Mouse (Mus musculus): ENCODE measurements around the gene Nkx2-4.

Nkx2-4 gene

GRCm38 (mm10) chr2:147085072-147085870 is at the start of gene Nkx2-4:
Gene Nkx2-4, minus strand, starts transcription at chr2:147085445.
- no peak for DNase-seq (ENCODE audit: low read depth in 2 of 2, low spot score in 2 of 2)

- no peak for DNase-seq (ENCODE audit: low read depth in 2 of 2, low spot score in 2 of 2)
Measured at GRCm38 (mm10) chr2:147127366-147127765, 42.1 kb upstream of the Nkx2-4 start.

GRCm38 (mm10) chr2:147119736-147120135 is 34.5 kb upstream of the Nkx2-4 start:
- no peak for DNase-seq (ENCODE audit: low read depth in 2 of 2, low spot score in 2 of 2)

- DNase-seq (ENCODE audit: low read depth in 2 of 2, low spot score in 2 of 2), result no peak
Measured at GRCm38 (mm10) chr2:147086441-147086840, 1.2 kb upstream of the Nkx2-4 start.

GRCm38 (mm10) chr2:147085937-147086336 is 692 bp upstream of the Nkx2-4 start:
- no peak for DNase-seq (ENCODE audit: low read depth in 2 of 2, low spot score in 2 of 2)

- no peak for DNase-seq (ENCODE audit: low read depth in 2 of 2, low spot score in 2 of 2)
Measured at GRCm38 (mm10) chr2:147084366-147085071, 726 bp downstream of the Nkx2-4 start.

GRCm38 (mm10) chr2:147083471-147084365 is 1.5 kb downstream of the Nkx2-4 start:
- DNase-seq (ENCODE audit: low read depth in 2 of 2, low spot score in 2 of 2), result peak; percentile 19 to 27

- DNase-seq (ENCODE audit: low read depth in 2 of 2, low spot score in 2 of 2), result no peak
Measured at GRCm38 (mm10) chr2:147082391-147082790, 2.9 kb downstream of the Nkx2-4 start.

- DNase-seq (ENCODE audit: low read depth in 2 of 2, low spot score in 2 of 2), result no peak
Measured at GRCm38 (mm10) chr2:147074399-147074798, 10.8 kb downstream of the Nkx2-4 start.

GRCm38 (mm10) chr2:147073962-147074361 is 11.3 kb downstream of the Nkx2-4 start:
- no peak for DNase-seq (ENCODE audit: low read depth in 2 of 2, low spot score in 2 of 2)

- DNase-seq (ENCODE audit: low read depth in 2 of 2, low spot score in 2 of 2), result no peak
Measured at GRCm38 (mm10) chr2:147070305-147070704, 14.9 kb downstream of the Nkx2-4 start.

- no peak for DNase-seq (ENCODE audit: low read depth in 2 of 2, low spot score in 2 of 2)
Measured at GRCm38 (mm10) chr2:147069077-147069476, 16.2 kb downstream of the Nkx2-4 start.

GRCm38 (mm10) chr2:147067480-147068246 is 17.6 kb downstream of the Nkx2-4 start:
- no peak for DNase-seq (ENCODE audit: low read depth in 2 of 2, low spot score in 2 of 2)

GRCm38 (mm10) chr2:147053229-147053892 is 31.9 kb downstream of the Nkx2-4 start:
- no peak for DNase-seq (ENCODE audit: low read depth in 2 of 2, low spot score in 2 of 2)

- DNase-seq (ENCODE audit: low read depth in 2 of 2, low spot score in 2 of 2), result no peak
Measured at GRCm38 (mm10) chr2:147047051-147047450, 38.2 kb downstream of the Nkx2-4 start.

- no peak for DNase-seq (ENCODE audit: low read depth in 2 of 2, low spot score in 2 of 2)
Measured at GRCm38 (mm10) chr2:147035864-147036263, 49.4 kb downstream of the Nkx2-4 start.

Measured in CD8-positive naive resting alpha-beta T cell, adult 2 months (primary cell).